Mouse (Mus musculus): ENCODE data around the gene Ankrd9.

GRCm38 (mm10) chr12:110977896-110978606 is 789 bp downstream of the Ankrd9 start:
- TF ChIP-seq POLR2AphosphoS2 (IDR thresholded peaks at IDR 0.05; ENCODE audit: insufficient read length, low read depth) = no peak
- no peak for TF ChIP-seq MAX (IDR thresholded peaks at IDR 0.05; ENCODE audit: low read depth)
